Comparison of ENCODE assay signal across 27 mouse cellular contexts in the genomic region with DNA sequence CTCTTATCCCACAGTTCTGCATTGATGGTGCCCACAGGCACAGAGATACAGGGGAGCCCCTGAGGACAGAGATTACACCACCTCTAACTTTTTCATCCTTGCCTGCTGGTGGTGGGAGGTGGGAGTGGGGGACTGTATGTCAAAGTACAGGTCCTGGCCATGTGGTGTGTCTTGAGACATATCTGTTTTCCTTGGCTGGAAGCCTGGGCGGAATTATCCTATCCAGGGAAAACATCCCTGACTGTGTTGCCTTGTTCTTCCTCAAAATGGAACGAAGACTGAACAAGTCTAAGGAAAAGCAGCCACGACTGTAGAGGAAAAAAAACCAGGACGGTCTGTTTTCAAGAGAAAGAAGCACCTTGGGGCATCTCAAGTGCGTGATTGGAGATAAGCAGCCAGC. TPM values are rescaled to one million over a fixed set of nuclear protein-coding genes. Genes with fewer than 3 reads are reported as not detected.
DNase-seq lines count a peak whose midpoint lies in the region; ATAC-seq and TF ChIP-seq lines count a peak whose summit lies in the region.
"Had no signal": no experiment of that assay in that cellular context is flagged by ENCODE, and none has a peak within 500 bp of the region (broad histone marks: within the 10 kb centered on the region; RNA-seq: fewer than 3 reads in every experiment).

No protein-coding gene starts in this region.

- no peaks in the 10 kb centered on the region for H3K27me3 ChIP-seq in heart, embryonic 12.5 days (replicated peaks)
- H3K27me3 ChIP-seq in small intestine, adult 2 months (ENCODE audit: control insufficient read depth, insufficient read depth, low read length) = no peaks in the 10 kb centered on the region
- H3K27me3 ChIP-seq: embryonic facial prominence, embryonic 12.5 days; forebrain, embryonic 15.5 days; limb, embryonic 13.5 days; midbrain, embryonic 12.5 days; neural tube, embryonic 13.5 days; stomach, embryonic 15.5 days had no signal

- H3K9me3 ChIP-seq in heart, embryonic 12.5 days (replicated peaks) = no peaks in the 10 kb centered on the region
- H3K9me3 ChIP-seq: embryonic facial prominence, embryonic 12.5 days; forebrain, embryonic 10.5 days; forebrain, embryonic 15.5 days; limb, embryonic 13.5 days; midbrain, embryonic 12.5 days; neural tube, embryonic 13.5 days; stomach, embryonic 15.5 days had no signal

- H3K9ac ChIP-seq in heart, embryonic 12.5 days = no peak overlapping the region
- H3K9ac ChIP-seq: embryonic facial prominence, embryonic 12.5 days; forebrain, embryonic 15.5 days; hindbrain, embryonic 14.5 days; limb, embryonic 13.5 days; midbrain, embryonic 12.5 days; neural tube, embryonic 13.5 days; stomach, embryonic 15.5 days had no signal

- ATAC-seq in heart, embryonic 12.5 days (ENCODE audit: insufficient number of reproducible peaks, low FRiP score) = peak; percentile 57; the same call in 1 of the 2 replicates
- ATAC-seq: CD4-positive, CD25-positive, alpha-beta regulatory T cell, adult 4 months; forebrain, embryonic 15.5 days had no signal

- WGBS in heart, embryonic 12.5 days = 53% methylated on average over 5 of the region's 5 CpGs
- 33% methylated on average over 5 of the region's 5 CpGs for WGBS in small intestine, adult 2 months

- H3K36me3 ChIP-seq in heart, embryonic 12.5 days = no peaks in the 10 kb centered on the region
- no peaks in the 10 kb centered on the region for H3K36me3 ChIP-seq in small intestine, adult 2 months (ENCODE audit: control insufficient read depth, insufficient read depth, low read length)
- H3K36me3 ChIP-seq: embryonic facial prominence, embryonic 12.5 days; forebrain, embryonic 10.5 days; forebrain, embryonic 15.5 days; limb, embryonic 13.5 days; midbrain, embryonic 12.5 days; neural tube, embryonic 13.5 days; stomach, embryonic 15.5 days had no signal

- no peaks in the 10 kb centered on the region; the same call in 1 of the 2 replicates for H3K4me1 ChIP-seq in heart, embryonic 12.5 days (replicated peaks)
- H3K4me1 ChIP-seq in small intestine, adult 2 months (ENCODE audit: control insufficient read depth, insufficient read depth, insufficient read length, low read length) = peaks cover 25% of the 10 kb centered on the region
- H3K4me1 ChIP-seq: embryonic facial prominence, embryonic 12.5 days; forebrain, embryonic 10.5 days; forebrain, embryonic 15.5 days; limb, embryonic 13.5 days; megakaryocyte, embryonic 14.5 days; midbrain, embryonic 12.5 days; neural tube, embryonic 13.5 days; stomach, embryonic 15.5 days had no signal

- no peak overlapping the region for H3K4me3 ChIP-seq in heart, embryonic 12.5 days
- no peak overlapping the region for H3K4me3 ChIP-seq in small intestine, adult 2 months (ENCODE audit: low read depth, low read length)
- H3K4me3 ChIP-seq: embryonic facial prominence, embryonic 12.5 days; forebrain, embryonic 10.5 days; forebrain, embryonic 15.5 days; limb, embryonic 13.5 days; megakaryocyte, embryonic 14.5 days; midbrain, embryonic 12.5 days; neural tube, embryonic 13.5 days; stomach, embryonic 15.5 days had no signal

- TF ChIP-seq CTCF in small intestine, adult 2 months (IDR thresholded peaks at IDR 0.05; ENCODE audit: extremely low read depth, insufficient read length, insufficient replicate concordance, low read depth, low read length) = no peak

- no peak overlapping the region for H3K4me2 ChIP-seq in heart, embryonic 12.5 days
- H3K4me2 ChIP-seq: embryonic facial prominence, embryonic 12.5 days; forebrain, embryonic 15.5 days; hindbrain, embryonic 14.5 days; limb, embryonic 13.5 days; liver, embryonic 11.5 days; midbrain, embryonic 12.5 days; neural tube, embryonic 13.5 days; stomach, embryonic 15.5 days had no signal

- intact Hi-C loops in heart, postnatal 25 days (cut with DNase I) = no loop called here

- DNase-seq in heart, postnatal 25 days (ENCODE audit: low spot score) = no peak
- peak; percentile 38 for DNase-seq in kidney, postnatal 14 days
- DNase-seq in kidney, adult 11 months = no peak
- DNase-seq in adipocyte (ENCODE audit: low spot score) = peak; percentile 69
- no peak for DNase-seq in layer of hippocampus, adult 11-12 months (ENCODE audit: low spot score)
- DNase-seq in cerebellum, postnatal 25 days = no peak
- DNase-seq: adrenal gland, postnatal 10 days; cerebellum, adult 8-10 months; cerebellum, postnatal 36 days; gastrocnemius, postnatal 25 days; kidney, adult 9 months; lung, postnatal 36 days; thymus, postnatal 25 days had no signal

- H3K27ac ChIP-seq in heart, embryonic 12.5 days (ENCODE audit: poor library complexity, severe bottlenecking) = no peak overlapping the region
- peak overlapping the region; percentile 99 for H3K27ac ChIP-seq in small intestine, adult 2 months (ENCODE audit: insufficient read depth, low read depth, low read length)
- H3K27ac ChIP-seq: embryonic facial prominence, embryonic 12.5 days; forebrain, embryonic 10.5 days; forebrain, embryonic 15.5 days; hindbrain, embryonic 14.5 days; limb, embryonic 13.5 days; midbrain, embryonic 12.5 days; neural tube, embryonic 13.5 days; stomach, embryonic 15.5 days had no signal

- TF ChIP-seq POLR2A in small intestine, adult 2 months (IDR thresholded peaks at IDR 0.05; ENCODE audit: low read depth, low read length) = no peak

RNA-seq across cellular contexts. Expression of gene Pet117, which starts 59.1 kb away (rescaled TPM):
- 0.90 and 3.8 TPM in 2 replicates for polyA plus RNA-seq in heart, embryonic 12.5 days (2016; fragmentation: Nextera tagmentation; extraction: Ambion mirVana)
- total RNA-seq in heart, postnatal 25 days (2021) = 1 to 10 TPM; 8.0 to 9.4 TPM
- polyA plus RNA-seq in small intestine, adult 2 months (2012; rRNA removed) = not detected in 2 replicates
- total RNA-seq: hematopoietic stem cell, adult 5-6 weeks had no signal
- polyA plus RNA-seq: embryonic facial prominence, embryonic 12.5 days; forebrain, embryonic 15.5 days; limb, embryonic 13.5 days; midbrain, embryonic 12.5 days had no signal

RNA-seq across cellular contexts. Expression of gene Kat14, which starts 59.1 kb away (rescaled TPM):
- 27.3 and 27.5 TPM in 2 replicates for polyA plus RNA-seq in heart, embryonic 12.5 days (2016; fragmentation: Nextera tagmentation; extraction: Ambion mirVana)
- 10 to 100 TPM; 21.2 to 21.5 TPM for total RNA-seq in heart, postnatal 25 days (2021)
- polyA plus RNA-seq in small intestine, adult 2 months (2012; rRNA removed) = 16.8 and 28.1 TPM in 2 replicates

Comparison
In these comparisons a context has a peak if more than half of its experiments do, and no peak if none do; other contexts are left out.
1. DNase-seq: peak in kidney, postnatal 14 days (single experiment) and adipocyte (single experiment); none in heart, postnatal 25 days (single experiment), kidney, adult 11 months (single experiment), layer of hippocampus, adult 11-12 months (single experiment) and cerebellum, postnatal 25 days (0 of 2).